Mouse (Mus musculus): ENCODE measurements at regions not wholly inside any gene's neighbourhood (a gene's known extent, or its start where the extent isn't known, plus 50 kb on each side); places are given as distances from the start of the nearest gene placed in this dataset.

- TF ChIP-seq CTCF (IDR thresholded peaks at IDR 0.05 in 2 of 3, conservative IDR thresholded peaks at IDR 0.05 in 1 of 3; ENCODE audit: control insufficient read depth in 1 of 3, insufficient read depth in 1 of 3, low read depth in 2 of 3, low read length in 3 of 3, poor library complexity in 1 of 3, severe bottlenecking in 1 of 3) (no peak), POLR2A (IDR thresholded peaks at IDR 0.05; ENCODE audit: control insufficient read depth in 1 of 2, insufficient read depth in 1 of 2, low read depth in 1 of 2, low read length in 2 of 2, poor library complexity in 1 of 2) (no peak), MAX (IDR thresholded peaks at IDR 0.05; ENCODE audit: low read length) (no peak), E2F4 (IDR thresholded peaks at IDR 0.05; ENCODE audit: borderline replicate concordance, low read depth, low read length) (no peak), RAD21 (IDR thresholded peaks at IDR 0.05; ENCODE audit: low read depth, low read length) (no peak), HCFC1 (IDR thresholded peaks at IDR 0.05; ENCODE audit: low read depth, low read length) (no peak), TAL1 (IDR thresholded peaks at IDR 0.05; ENCODE audit: low read length) (no peak), SMC3 (IDR thresholded peaks at IDR 0.05; ENCODE audit: low read depth, low read length) (no peak)
Measured at GRCm38 (mm10) chr10:109246328-109246727, 235.5 kb upstream of the Syt1 start.

Measured in MEL (cell line).